Comparison of ENCODE assay signal across 14 mouse cellular contexts in genomic region chr17:39010675-39011638, GRCm38 (mm10). TPM values are rescaled to one million over a fixed set of nuclear protein-coding genes. Genes with fewer than 3 reads are reported as not detected.
DNase-seq lines count a peak whose midpoint lies in the region; ATAC-seq and TF ChIP-seq lines count a peak whose summit lies in the region.
"Had no signal": no experiment of that assay in that cellular context is flagged by ENCODE, and none has a peak within 500 bp of the region (broad histone marks: within the 10 kb centered on the region; RNA-seq: fewer than 3 reads in every experiment).

No protein-coding gene starts in this region.

- no peak overlapping the region for H3K27ac ChIP-seq in intestine, embryonic 14.5 days (ENCODE audit: low read depth)
- H3K27ac ChIP-seq in intestine, postnatal 0 days (ENCODE audit: low read depth, low read length), result no peak overlapping the region
- no peak overlapping the region for H3K27ac ChIP-seq in embryonic facial prominence, embryonic 11.5 days (replicated peaks; ENCODE audit: low read depth, low read length)
- H3K27ac ChIP-seq in hindbrain, embryonic 16.5 days (ENCODE audit: low read depth, low read length), result no peak overlapping the region
- no peak overlapping the region for H3K27ac ChIP-seq in neural tube, embryonic 13.5 days (replicated peaks)
- no peak overlapping the region for H3K27ac ChIP-seq in limb, embryonic 10.5 days
- H3K27ac ChIP-seq: kidney, postnatal 0 days; macrophage had no signal

- TF ChIP-seq CTCF in intestine, postnatal 0 days (IDR thresholded peaks at IDR 0.05; ENCODE audit: low read depth), result no peak

- H3K4me3 ChIP-seq in intestine, embryonic 14.5 days (ENCODE audit: low read depth, low read length), result no peak overlapping the region
- no peak overlapping the region for H3K4me3 ChIP-seq in intestine, postnatal 0 days (ENCODE audit: low read depth, low read length)
- H3K4me3 ChIP-seq in embryonic facial prominence, embryonic 11.5 days (ENCODE audit: low read depth, low read length), result 0 out of 2 replicates have a peak overlapping the region, but pooled peaks have one; percentile 10
- H3K4me3 ChIP-seq in hindbrain, embryonic 16.5 days (ENCODE audit: low read length), result peak overlapping the region; percentile 39
- H3K4me3 ChIP-seq in neural tube, embryonic 13.5 days, result peak overlapping the region; percentile 26
- no peak overlapping the region for H3K4me3 ChIP-seq in limb, embryonic 10.5 days

- no peaks in the 10 kb centered on the region for H3K4me1 ChIP-seq in intestine, embryonic 14.5 days (replicated peaks; ENCODE audit: control insufficient read depth, insufficient read depth, low read length)
- H3K4me1 ChIP-seq in intestine, postnatal 0 days (replicated peaks; ENCODE audit: control insufficient read depth, insufficient read depth, low read length), result no peaks in the 10 kb centered on the region
- H3K4me1 ChIP-seq in embryonic facial prominence, embryonic 11.5 days (ENCODE audit: control insufficient read depth, insufficient read depth, low read length), result no peaks in the 10 kb centered on the region
- no peaks in the 10 kb centered on the region for H3K4me1 ChIP-seq in hindbrain, embryonic 16.5 days (ENCODE audit: control insufficient read depth, insufficient read depth, low read depth, low read length)
- no peaks in the 10 kb centered on the region for H3K4me1 ChIP-seq in neural tube, embryonic 13.5 days (replicated peaks)
- no peaks in the 10 kb centered on the region for H3K4me1 ChIP-seq in limb, embryonic 10.5 days

- H3K27me3 ChIP-seq in intestine, embryonic 14.5 days (replicated peaks; ENCODE audit: control insufficient read depth, insufficient read depth, low read length), result no peaks in the 10 kb centered on the region
- H3K27me3 ChIP-seq in intestine, postnatal 0 days (replicated peaks; ENCODE audit: control insufficient read depth, insufficient read depth, low read length), result no peaks in the 10 kb centered on the region
- H3K27me3 ChIP-seq in embryonic facial prominence, embryonic 11.5 days (ENCODE audit: control insufficient read depth, insufficient read depth, low read length), result no peaks in the 10 kb centered on the region
- no peaks in the 10 kb centered on the region for H3K27me3 ChIP-seq in hindbrain, embryonic 16.5 days (replicated peaks; ENCODE audit: control insufficient read depth, insufficient read depth, low read length)
- no peaks in the 10 kb centered on the region for H3K27me3 ChIP-seq in neural tube, embryonic 13.5 days
- H3K27me3 ChIP-seq in limb, embryonic 10.5 days (ENCODE audit: low read depth, poor library complexity, severe bottlenecking), result no peaks in the 10 kb centered on the region

- no peaks in the 10 kb centered on the region for H3K9me3 ChIP-seq in intestine, embryonic 14.5 days (ENCODE audit: control insufficient read depth, low read length)
- no peaks in the 10 kb centered on the region for H3K9me3 ChIP-seq in intestine, postnatal 0 days (ENCODE audit: control insufficient read depth)
- no peaks in the 10 kb centered on the region for H3K9me3 ChIP-seq in embryonic facial prominence, embryonic 11.5 days (replicated peaks; ENCODE audit: control insufficient read depth, low read length)
- H3K9me3 ChIP-seq in hindbrain, embryonic 16.5 days (ENCODE audit: control insufficient read depth, low read length), result peaks cover 4% of the 10 kb centered on the region; the same call in 1 of the 2 replicates
- 0 out of 2 replicates have a peak, but pooled peaks cover 7% of the 10 kb centered on the region for H3K9me3 ChIP-seq in neural tube, embryonic 13.5 days
- H3K9me3 ChIP-seq in limb, embryonic 10.5 days (replicated peaks), result 0 out of 2 replicates have a peak, but pooled peaks cover 1% of the 10 kb centered on the region

- no peak for ATAC-seq in intestine, embryonic 14.5 days (replicated peaks; ENCODE audit: low FRiP score, low TSS enrichment, low read depth)
- no peak for ATAC-seq in intestine, postnatal 0 days
- no peak for ATAC-seq in embryonic facial prominence, embryonic 11.5 days (replicated peaks; ENCODE audit: insufficient number of reproducible peaks, low FRiP score, low TSS enrichment, low read depth)
- ATAC-seq in hindbrain, embryonic 16.5 days, result no peak
- no peak for ATAC-seq in neural tube, embryonic 13.5 days (ENCODE audit: low read depth)
- ATAC-seq in cerebellum, adult (ENCODE audit: insufficient number of reproducible peaks, low FRiP score, low TSS enrichment), result no peak
- ATAC-seq: activated CD4-positive, CD25-positive, alpha-beta regulatory T cell, adult 4 months had no signal

- WGBS in intestine, embryonic 14.5 days, result 42% methylated on average over 30 of the region's 30 CpGs
- 41% methylated on average over 30 of the region's 30 CpGs for WGBS in intestine, postnatal 0 days
- 40% methylated on average over 30 of the region's 30 CpGs for WGBS in embryonic facial prominence, embryonic 11.5 days
- 47% methylated on average over 30 of the region's 30 CpGs for WGBS in hindbrain, embryonic 16.5 days
- WGBS in neural tube, embryonic 13.5 days, result 44% methylated on average over 30 of the region's 30 CpGs
- 39% methylated on average over 30 of the region's 30 CpGs for WGBS in limb, embryonic 10.5 days

- H3K36me3 ChIP-seq in intestine, embryonic 14.5 days (ENCODE audit: control insufficient read depth, insufficient read depth, low read length), result no peaks in the 10 kb centered on the region
- no peaks in the 10 kb centered on the region for H3K36me3 ChIP-seq in intestine, postnatal 0 days (ENCODE audit: control insufficient read depth, insufficient read depth)
- no peaks in the 10 kb centered on the region for H3K36me3 ChIP-seq in embryonic facial prominence, embryonic 11.5 days (replicated peaks; ENCODE audit: control insufficient read depth, insufficient read depth, low read depth, low read length)
- H3K36me3 ChIP-seq in hindbrain, embryonic 16.5 days (ENCODE audit: control insufficient read depth, insufficient read depth, low read length), result no peaks in the 10 kb centered on the region
- H3K36me3 ChIP-seq in neural tube, embryonic 13.5 days, result no peaks in the 10 kb centered on the region
- no peaks in the 10 kb centered on the region for H3K36me3 ChIP-seq in limb, embryonic 10.5 days

- peak overlapping the region; percentile 24 for H3K4me2 ChIP-seq in intestine, embryonic 14.5 days (ENCODE audit: low read length)
- no peak overlapping the region; the same call in 1 of the 2 replicates for H3K4me2 ChIP-seq in intestine, postnatal 0 days (replicated peaks; ENCODE audit: low read depth)
- peak overlapping the region; percentile 11; the same call in 1 of the 2 replicates for H3K4me2 ChIP-seq in embryonic facial prominence, embryonic 11.5 days (ENCODE audit: low read depth, low read length)
- H3K4me2 ChIP-seq in hindbrain, embryonic 16.5 days (ENCODE audit: low read length), result peak overlapping the region; percentile 54
- H3K4me2 ChIP-seq in neural tube, embryonic 13.5 days, result peak overlapping the region; percentile 49

- DNase-seq in intestine, embryonic 14.5 days (ENCODE audit: low spot score), result no peak
- DNase-seq in embryonic facial prominence, embryonic 11.5 days (ENCODE audit: low spot score), result no peak
- DNase-seq in limb, embryonic 10.5 days (ENCODE audit: low spot score), result no peak
- no peak for DNase-seq in adrenal gland, postnatal 25 days
- DNase-seq: cerebellum, adult 18-20 months had no signal

- no peak overlapping the region for H3K9ac ChIP-seq in intestine, embryonic 14.5 days (ENCODE audit: low read length)
- no peak overlapping the region for H3K9ac ChIP-seq in intestine, postnatal 0 days (ENCODE audit: low read depth, low read length)
- H3K9ac ChIP-seq in embryonic facial prominence, embryonic 11.5 days (replicated peaks; ENCODE audit: low read length), result no peak overlapping the region
- H3K9ac ChIP-seq in hindbrain, embryonic 16.5 days (ENCODE audit: low read depth, low read length), result 0 out of 2 replicates have a peak overlapping the region, but pooled peaks have one; percentile 17
- 0 out of 2 replicates have a peak overlapping the region, but pooled peaks have one; percentile 34 for H3K9ac ChIP-seq in neural tube, embryonic 13.5 days

RNA-seq across cellular contexts. Expression of gene Esp24, which starts 25.5 kb away (rescaled TPM):
- not detected in 2 replicates for polyA plus RNA-seq in intestine, embryonic 14.5 days (2014; fragmentation: Nextera tagmentation; extraction: Ambion mirVana)
- polyA plus RNA-seq in intestine, postnatal 0 days (2015; fragmentation: Nextera tagmentation; extraction: Ambion mirVana), result not detected in 2 replicates
- polyA plus RNA-seq in embryonic facial prominence, embryonic 11.5 days (2014; fragmentation: Nextera tagmentation; extraction: Ambion mirVana), result not detected in 2 replicates
- not detected in 2 replicates for polyA plus RNA-seq in hindbrain, embryonic 16.5 days (2015; fragmentation: Nextera tagmentation; extraction: Ambion mirVana)
- not detected in 2 replicates for polyA plus RNA-seq in neural tube, embryonic 13.5 days (2015; fragmentation: Nextera tagmentation; extraction: Ambion mirVana)
- polyA plus RNA-seq in limb, embryonic 10.5 days (2016; fragmentation: Nextera tagmentation; extraction: Ambion mirVana), result not detected in 2 replicates
- not detected in 2 replicates for total RNA-seq in adrenal gland, postnatal 25 days (2021)
- total RNA-seq: left cerebral cortex, postnatal 10 days had no signal
- polyA plus RNA-seq: activated CD4-positive, CD25-positive, alpha-beta regulatory T cell, adult 4 months; kidney, postnatal 0 days; macrophage; thymus, postnatal 0 days had no signal

RNA-seq across cellular contexts. Expression of gene Gm21903, which starts 32.2 kb away (rescaled TPM):
- polyA plus RNA-seq in intestine, embryonic 14.5 days (2014; fragmentation: Nextera tagmentation; extraction: Ambion mirVana), result not detected in 2 replicates
- not detected in 2 replicates for polyA plus RNA-seq in intestine, postnatal 0 days (2015; fragmentation: Nextera tagmentation; extraction: Ambion mirVana)
- not detected in 2 replicates for polyA plus RNA-seq in embryonic facial prominence, embryonic 11.5 days (2014; fragmentation: Nextera tagmentation; extraction: Ambion mirVana)
- not detected in 2 replicates for polyA plus RNA-seq in hindbrain, embryonic 16.5 days (2015; fragmentation: Nextera tagmentation; extraction: Ambion mirVana)
- polyA plus RNA-seq in neural tube, embryonic 13.5 days (2015; fragmentation: Nextera tagmentation; extraction: Ambion mirVana), result not detected in 2 replicates
- polyA plus RNA-seq in limb, embryonic 10.5 days (2016; fragmentation: Nextera tagmentation; extraction: Ambion mirVana), result not detected in 2 replicates
- not detected in 2 replicates for total RNA-seq in adrenal gland, postnatal 25 days (2021)
- total RNA-seq: left cerebral cortex, postnatal 10 days had no signal
- polyA plus RNA-seq: activated CD4-positive, CD25-positive, alpha-beta regulatory T cell, adult 4 months; kidney, postnatal 0 days; macrophage; thymus, postnatal 0 days had no signal

Comparison
In these comparisons a context has a peak if more than half of its experiments do, and no peak if none do; other contexts are left out.
1. H3K4me3 ChIP-seq: peak in embryonic facial prominence, embryonic 11.5 days (single experiment), hindbrain, embryonic 16.5 days (single experiment) and neural tube, embryonic 13.5 days (single experiment); none in intestine, embryonic 14.5 days (single experiment), intestine, postnatal 0 days (single experiment) and limb, embryonic 10.5 days (single experiment).
2. H3K9ac ChIP-seq: peak in hindbrain, embryonic 16.5 days (single experiment) and neural tube, embryonic 13.5 days (single experiment); none in intestine, embryonic 14.5 days (single experiment), intestine, postnatal 0 days (single experiment) and embryonic facial prominence, embryonic 11.5 days (single experiment).